Mouse (Mus musculus) embryonic facial prominence, embryonic 15.5 days (tissue): ENCODE measurements at regions not wholly inside any gene's neighbourhood (a gene's known extent, or its start where the extent isn't known, plus 50 kb on each side); places are given as distances from the start of the nearest gene placed in this dataset.

Experiments used
- ATAC-seq: fragments of 200-750 bp; cut with Nextera tagmentation; 2 replicates; pipeline ENCODE4 v1.8.0; 2017; ENCODE audit warnings: low read depth, moderate TSS enrichment; ENCODE audit not compliant: insufficient number of reproducible peaks, low FRiP score, low TSS enrichment
- H3K27ac ChIP-seq: fragments of 300-500 bp; sonication (generic); replicated peaks from 2 replicates; pipeline ENCODE4 v1.5.1; 2015; ENCODE audit warnings: mild to moderate bottlenecking, inconsistent platforms
- H3K27me3 ChIP-seq: fragments of 300-500 bp; sonication (generic); 2 replicates; pipeline ENCODE4 v1.6.1; 2015; ENCODE audit warnings: inconsistent platforms
- H3K36me3 ChIP-seq: fragments of 300-500 bp; sonication (generic); 2 replicates; pipeline ENCODE4 v1.6.1; 2015; ENCODE audit warnings: mild to moderate bottlenecking, inconsistent platforms
- H3K4me1 ChIP-seq: fragments of 300-500 bp; sonication (generic); 2 replicates; pipeline ENCODE4 v1.6.1; 2015; ENCODE audit warnings: inconsistent platforms
- H3K4me2 ChIP-seq: fragments of 300-500 bp; sonication (generic); replicated peaks from 2 replicates; pipeline ENCODE4 v1.6.1; 2015; ENCODE audit warnings: mild to moderate bottlenecking, inconsistent platforms
- H3K4me3 ChIP-seq: fragments of 300-500 bp; sonication (generic); replicated peaks from 2 replicates; pipeline ENCODE4 v1.5.1; 2015; ENCODE audit warnings: mild to moderate bottlenecking, inconsistent platforms
- H3K9ac ChIP-seq: fragments of 300-500 bp; sonication (generic); 2 replicates; pipeline ENCODE4 v1.6.1; 2015; ENCODE audit warnings: inconsistent platforms
- H3K9me3 ChIP-seq: fragments of 300-500 bp; sonication (generic); replicated peaks from 2 replicates; pipeline ENCODE4 v1.6.1; 2016; ENCODE audit warnings: inconsistent platforms
- WGBS: fragments of 180-500 bp; shearing (Covaris S2); methylation state at CpG from one replicate; pipeline ENCODE4 v1.1.7; 2015; 5-methylcytosine and 5-hydroxymethylcytosine counted together

DNA sequence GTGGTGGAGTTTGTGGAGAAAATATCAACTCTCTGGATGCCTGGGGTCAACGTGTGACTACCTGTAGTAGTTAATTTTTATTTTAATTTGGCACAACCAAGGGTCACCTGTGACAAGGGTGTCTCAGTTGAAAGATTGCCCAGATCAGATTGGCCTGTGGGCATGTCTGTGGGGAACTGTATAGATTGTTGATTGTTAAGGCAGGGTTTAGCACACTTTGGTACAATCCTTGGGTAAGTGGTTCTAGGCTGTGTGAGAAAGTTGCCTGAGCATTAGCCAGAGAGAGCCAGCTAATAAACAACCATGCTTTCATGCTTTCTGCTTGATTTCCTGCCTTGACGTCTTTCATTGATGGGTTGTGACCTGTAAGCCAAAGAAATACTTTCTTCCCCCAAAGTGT is 229.3 kb downstream of the Tex36 start:
- Histone ChIP-seq H3K27ac (no peak overlapping the region), H3K4me1 (no peaks in the 10 kb centered on the region), H3K9me3 (no peaks in the 10 kb centered on the region), H3K36me3 (no peaks in the 10 kb centered on the region), H3K4me2 (no peak overlapping the region), H3K4me3 (no peak overlapping the region), H3K27me3 (no peaks in the 10 kb centered on the region), H3K9ac (no peak overlapping the region)
- WGBS, result 48% methylated on average over 2 of the region's 2 CpGs
- ATAC-seq, result no peak

DNA sequence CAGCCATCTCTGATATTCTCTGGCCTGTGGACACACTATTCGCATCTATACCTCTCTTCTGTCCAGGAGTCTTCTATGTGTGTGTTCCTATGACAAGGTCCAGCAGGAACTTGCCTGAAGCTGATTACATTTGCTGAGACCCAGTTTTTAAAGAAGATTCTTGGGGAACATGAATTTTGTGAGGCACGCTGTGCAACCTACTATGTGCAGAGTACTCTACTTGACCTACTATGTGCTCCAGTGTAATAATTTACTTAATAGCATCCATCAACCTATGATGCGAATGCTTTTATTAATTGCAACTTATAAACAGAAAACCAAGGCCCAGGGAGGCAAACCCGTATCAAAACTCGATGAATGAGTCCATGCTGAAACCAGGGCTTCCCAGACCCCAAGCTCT is 231.4 kb downstream of the Tex36 start:
- 90% methylated on average over 5 of the region's 5 CpGs for WGBS
- H3K36me3 ChIP-seq, result no peaks in the 10 kb centered on the region
- no peak for ATAC-seq
- H3K4me1 ChIP-seq, result no peaks in the 10 kb centered on the region
- H3K9me3 ChIP-seq, result no peaks in the 10 kb centered on the region
- no peaks in the 10 kb centered on the region for H3K27me3 ChIP-seq
- H3K27ac ChIP-seq, result no peak overlapping the region
- no peak overlapping the region for H3K4me3 ChIP-seq
- no peak overlapping the region for H3K9ac ChIP-seq
- no peak overlapping the region for H3K4me2 ChIP-seq

DNA sequence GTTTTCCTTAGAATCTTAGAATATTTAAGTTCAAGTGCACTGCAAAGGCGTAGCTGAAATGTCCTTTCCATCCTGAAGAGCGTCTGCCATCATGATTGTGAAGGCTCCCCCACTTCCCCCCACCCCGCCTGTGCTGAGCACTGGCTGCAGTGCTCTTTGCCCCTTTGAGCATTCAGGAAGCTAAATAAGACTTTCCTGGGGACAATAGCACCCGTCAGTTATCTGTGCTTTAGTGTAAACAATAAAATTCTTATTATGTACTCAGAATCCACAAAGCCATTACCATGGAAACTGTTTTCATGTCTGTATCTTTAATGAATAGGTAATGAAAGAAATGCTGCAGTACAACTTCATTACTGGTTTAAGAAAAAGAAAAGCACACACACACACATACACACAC is 237.4 kb downstream of the Tex36 start:
- Histone ChIP-seq H3K4me3 (no peak overlapping the region), H3K9ac (no peak overlapping the region), H3K4me1 (no peaks in the 10 kb centered on the region), H3K27me3 (no peaks in the 10 kb centered on the region), H3K36me3 (no peaks in the 10 kb centered on the region), H3K4me2 (no peak overlapping the region), H3K27ac (no peak overlapping the region), H3K9me3 (no peaks in the 10 kb centered on the region)
- WGBS, result 51% methylated on average over 4 of the region's 4 CpGs
- no peak for ATAC-seq

DNA sequence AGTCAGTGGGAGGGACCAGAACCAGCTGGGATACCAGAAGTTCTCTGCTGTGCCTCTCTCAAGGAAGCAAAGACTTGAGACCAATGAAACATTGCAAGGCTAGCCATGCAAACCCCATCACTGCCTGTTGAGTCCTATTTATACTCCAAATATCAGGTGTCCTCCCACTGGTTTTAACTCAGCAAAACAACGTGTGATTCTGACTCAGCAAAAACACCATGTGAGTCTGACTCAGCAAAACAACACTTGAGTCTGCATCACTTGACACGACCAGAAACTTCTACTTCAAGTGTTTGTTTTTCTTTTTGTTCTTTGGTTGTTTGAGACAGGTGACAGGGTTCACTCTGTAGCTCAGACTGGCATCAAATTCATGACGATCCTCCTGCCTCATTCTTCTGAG is 204.6 kb upstream of the Ctbp2 start:
- 57% methylated on average over 3 of the region's 3 CpGs for WGBS
- H3K9ac ChIP-seq, result no peak overlapping the region
- no peak overlapping the region for H3K4me3 ChIP-seq
- no peaks in the 10 kb centered on the region for H3K36me3 ChIP-seq
- no peak overlapping the region for H3K4me2 ChIP-seq
- no peaks in the 10 kb centered on the region for H3K4me1 ChIP-seq
- H3K27me3 ChIP-seq, result no peaks in the 10 kb centered on the region
- ATAC-seq, result no peak
- H3K27ac ChIP-seq, result no peak overlapping the region
- H3K9me3 ChIP-seq, result no peaks in the 10 kb centered on the region

DNA sequence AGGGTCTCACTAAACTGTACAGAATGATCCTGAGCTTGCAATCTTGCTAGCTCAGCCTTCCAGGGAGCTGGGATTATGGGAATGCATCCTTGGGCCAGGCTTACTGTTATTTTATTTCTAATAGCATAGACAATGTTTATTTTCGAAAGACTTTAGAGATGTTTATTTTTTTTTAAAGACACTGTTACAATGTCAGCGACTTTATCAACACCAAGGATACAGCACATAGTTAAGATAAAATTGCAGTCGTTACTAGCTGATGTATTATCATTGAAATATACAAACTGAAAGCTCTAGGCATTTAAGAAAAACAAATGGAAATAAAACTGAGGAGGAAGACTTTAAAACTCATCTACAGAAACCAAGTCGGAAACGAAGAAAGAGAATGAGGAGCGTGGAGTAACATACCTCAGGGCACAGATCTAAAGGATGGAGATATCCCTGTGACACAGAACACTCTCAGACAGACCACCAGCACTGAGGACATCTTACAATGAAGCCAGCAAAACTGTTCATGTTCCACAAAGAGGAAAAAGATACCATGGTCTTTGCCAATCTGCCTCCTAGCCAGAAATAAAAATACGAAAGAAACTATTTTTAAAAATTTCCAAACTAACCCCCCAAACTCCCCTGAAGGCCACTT is 201.5 kb upstream of the Ctbp2 start:
- Histone ChIP-seq H3K4me2 (no peak overlapping the region), H3K9ac (no peak overlapping the region), H3K27me3 (no peaks in the 10 kb centered on the region), H3K9me3 (no peaks in the 10 kb centered on the region), H3K4me1 (no peaks in the 10 kb centered on the region), H3K27ac (no peak overlapping the region), H3K4me3 (no peak overlapping the region), H3K36me3 (no peaks in the 10 kb centered on the region)
- ATAC-seq, result no peak
- WGBS, result 81% methylated on average over 7 of the region's 7 CpGs

DNA sequence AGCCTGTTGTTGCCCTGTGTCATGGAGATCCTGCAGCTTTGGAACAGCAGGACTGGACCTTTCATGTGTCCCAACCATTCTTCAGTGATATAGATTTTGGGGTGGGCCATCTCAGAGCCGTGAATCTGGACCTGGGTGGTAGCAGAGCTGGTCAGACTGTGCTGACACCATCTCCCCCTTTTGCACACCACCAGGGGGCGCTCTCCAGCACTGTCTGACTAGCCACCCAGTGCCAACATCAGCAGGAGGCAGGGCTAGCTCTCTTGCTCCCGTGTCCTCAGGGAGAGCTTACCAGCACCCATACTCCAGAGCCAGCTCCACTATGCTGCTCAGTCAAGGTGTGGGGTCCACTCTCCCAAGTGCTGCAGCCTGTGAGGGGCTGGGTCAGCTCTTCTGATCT is 199.8 kb upstream of the Ctbp2 start:
- 72% methylated on average over 3 of the region's 3 CpGs for WGBS

DNA sequence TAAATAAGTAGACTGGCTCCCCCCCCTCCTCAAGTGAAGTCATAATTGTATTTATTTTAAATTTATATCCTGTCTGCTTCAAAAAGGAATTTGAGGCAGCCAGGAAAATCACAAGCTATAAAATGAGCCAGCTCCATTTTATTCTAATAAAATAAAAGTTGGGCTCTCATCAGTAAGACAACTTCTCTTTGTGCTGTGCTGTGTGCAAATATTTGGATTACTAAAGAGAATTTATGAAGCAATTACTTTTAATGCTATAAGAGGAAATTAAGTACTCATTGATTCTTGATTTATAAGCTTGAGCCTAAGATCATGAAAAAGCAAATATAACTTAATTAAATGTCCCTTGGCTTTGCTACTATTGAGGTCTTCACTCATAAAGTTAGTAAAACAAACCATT is 193.4 kb upstream of the Ctbp2 start:
- no peaks in the 10 kb centered on the region for H3K36me3 ChIP-seq
- H3K27me3 ChIP-seq, result no peaks in the 10 kb centered on the region
- no peak for ATAC-seq
- no peaks in the 10 kb centered on the region for H3K4me1 ChIP-seq
- H3K27ac ChIP-seq, result no peak overlapping the region
- no peaks in the 10 kb centered on the region for H3K9me3 ChIP-seq
- H3K4me2 ChIP-seq, result no peak overlapping the region
- no peak overlapping the region for H3K9ac ChIP-seq
- no peak overlapping the region for H3K4me3 ChIP-seq

More for the DNA sequence above, 199.8 kb upstream of the Ctbp2 start:
- Histone ChIP-seq H3K27me3 (no peaks in the 10 kb centered on the region), H3K9ac (no peak overlapping the region), H3K27ac (no peak overlapping the region), H3K4me1 (no peaks in the 10 kb centered on the region), H3K4me3 (no peak overlapping the region), H3K4me2 (no peak overlapping the region), H3K36me3 (no peaks in the 10 kb centered on the region), H3K9me3 (no peaks in the 10 kb centered on the region)
- no peak for ATAC-seq

DNA sequence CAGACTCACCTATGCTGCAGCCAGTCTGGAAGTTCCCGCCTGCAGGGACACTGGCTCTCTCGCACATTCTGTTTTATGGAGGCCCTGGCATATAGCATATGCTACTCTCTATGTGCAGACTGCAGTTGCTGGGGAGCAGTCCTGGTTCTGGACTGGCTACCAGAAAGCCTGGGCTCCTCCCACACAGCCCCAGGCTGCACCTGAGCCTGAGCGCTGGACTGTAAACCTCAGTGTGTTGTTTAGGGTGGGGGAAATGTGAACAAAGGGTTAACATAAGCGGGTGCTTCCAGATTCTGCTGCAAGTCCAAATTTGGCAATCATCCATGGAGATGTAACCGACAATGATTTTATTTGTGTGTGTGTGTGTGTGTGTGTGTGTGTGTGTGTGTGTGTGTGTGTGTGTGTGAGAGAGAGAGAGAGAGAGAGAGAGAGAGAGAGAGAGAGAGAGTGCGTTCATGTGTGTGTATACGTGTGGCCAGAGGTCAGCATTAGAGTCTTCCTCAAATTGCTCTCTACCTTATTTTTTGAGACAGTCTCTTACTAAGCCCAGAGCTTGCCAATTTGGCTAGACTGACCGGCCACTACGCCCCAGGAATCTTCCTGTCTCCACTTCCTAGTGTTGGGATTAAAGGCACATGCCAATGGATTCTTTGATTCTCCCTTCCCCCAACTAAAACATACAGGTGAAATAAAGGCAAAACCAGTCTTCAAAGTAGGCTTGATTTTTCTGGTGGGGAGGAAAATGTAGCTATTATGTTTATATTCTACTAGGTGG is 192.7 kb upstream of the Ctbp2 start:
- 38% methylated on average over 9 of the region's 9 CpGs for WGBS
- no peaks in the 10 kb centered on the region for H3K36me3 ChIP-seq
- no peak for ATAC-seq
- H3K4me1 ChIP-seq, result no peaks in the 10 kb centered on the region
- no peaks in the 10 kb centered on the region for H3K9me3 ChIP-seq
- H3K9ac ChIP-seq, result no peak overlapping the region
- H3K4me2 ChIP-seq, result no peak overlapping the region
- no peak overlapping the region for H3K4me3 ChIP-seq
- H3K27me3 ChIP-seq, result no peaks in the 10 kb centered on the region
- no peak overlapping the region for H3K27ac ChIP-seq

DNA sequence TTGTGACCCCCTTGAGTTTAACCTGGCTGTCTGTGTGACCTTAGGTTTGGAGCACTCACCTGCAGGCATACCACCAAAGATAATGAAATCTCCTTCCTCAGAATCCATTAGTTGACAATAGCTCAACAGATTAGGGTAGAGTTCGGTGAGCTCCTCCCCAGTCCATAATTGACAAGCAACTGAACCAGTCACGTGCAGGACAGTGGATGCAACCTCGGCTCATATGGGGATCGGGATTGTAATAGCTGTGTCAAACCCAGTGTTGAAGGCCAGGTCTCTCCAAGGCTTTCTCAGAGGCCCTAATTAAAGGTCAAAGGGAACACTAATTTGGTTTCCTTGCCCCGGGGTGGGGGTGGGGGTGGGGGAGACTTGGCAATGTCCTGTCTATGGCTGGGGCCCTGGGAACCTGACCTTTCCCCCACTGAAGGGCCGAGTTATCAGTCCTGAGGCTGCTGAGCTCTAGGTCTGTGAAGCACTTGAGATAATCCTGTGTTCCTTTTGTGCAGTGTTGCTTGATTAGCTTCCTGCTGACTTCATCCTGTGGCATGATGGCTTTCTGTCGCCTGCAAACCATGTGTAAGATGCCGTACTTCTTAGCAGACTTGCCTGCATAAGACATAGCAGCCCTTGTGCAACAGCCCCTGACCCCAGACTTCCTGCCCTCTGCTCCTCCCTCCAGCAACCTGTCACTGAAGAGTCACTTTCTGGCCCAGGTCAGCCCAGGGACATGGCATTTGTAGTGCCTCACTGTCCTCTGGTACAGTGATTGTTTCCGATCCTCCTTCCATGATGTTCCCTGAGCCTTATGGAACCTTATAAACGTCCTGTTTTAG is 191.3 kb upstream of the Ctbp2 start:
- no peaks in the 10 kb centered on the region for H3K27me3 ChIP-seq
- H3K36me3 ChIP-seq, result no peaks in the 10 kb centered on the region
- no peak for ATAC-seq
- no peaks in the 10 kb centered on the region for H3K9me3 ChIP-seq
- H3K4me2 ChIP-seq, result no peak overlapping the region
- H3K9ac ChIP-seq, result no peak overlapping the region
- H3K4me1 ChIP-seq, result no peaks in the 10 kb centered on the region
- no peak overlapping the region for H3K4me3 ChIP-seq
- WGBS, result 34% methylated on average over 10 of the region's 10 CpGs
- H3K27ac ChIP-seq, result no peak overlapping the region

DNA sequence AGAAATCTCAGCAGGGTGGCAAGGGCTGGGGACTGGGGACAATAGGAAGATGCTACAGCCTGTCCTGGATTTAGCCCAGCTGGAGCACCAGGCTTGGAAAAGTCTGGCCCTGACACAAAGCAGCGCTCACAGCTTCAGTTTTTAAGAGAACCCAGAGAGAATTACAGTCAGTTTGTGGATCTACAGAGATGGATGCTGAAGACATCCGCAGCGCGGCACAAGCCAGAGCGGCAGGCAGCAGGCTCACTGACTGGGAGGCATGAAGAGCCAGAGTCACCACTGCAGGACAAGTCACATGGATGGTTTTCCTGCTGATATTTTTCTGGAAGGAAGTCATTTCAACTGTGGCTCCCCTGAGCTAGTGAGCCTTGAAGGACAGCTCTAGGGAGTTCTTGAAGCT is 189.0 kb upstream of the Ctbp2 start:
- no peak for ATAC-seq
- H3K4me2 ChIP-seq, result no peak overlapping the region
- no peak overlapping the region for H3K4me3 ChIP-seq
- no peak overlapping the region for H3K9ac ChIP-seq
- no peaks in the 10 kb centered on the region for H3K4me1 ChIP-seq
- H3K9me3 ChIP-seq, result no peaks in the 10 kb centered on the region
- no peaks in the 10 kb centered on the region for H3K27me3 ChIP-seq
- H3K27ac ChIP-seq, result no peak overlapping the region
- no peaks in the 10 kb centered on the region for H3K36me3 ChIP-seq
- WGBS, result 39% methylated on average over 5 of the region's 5 CpGs

DNA sequence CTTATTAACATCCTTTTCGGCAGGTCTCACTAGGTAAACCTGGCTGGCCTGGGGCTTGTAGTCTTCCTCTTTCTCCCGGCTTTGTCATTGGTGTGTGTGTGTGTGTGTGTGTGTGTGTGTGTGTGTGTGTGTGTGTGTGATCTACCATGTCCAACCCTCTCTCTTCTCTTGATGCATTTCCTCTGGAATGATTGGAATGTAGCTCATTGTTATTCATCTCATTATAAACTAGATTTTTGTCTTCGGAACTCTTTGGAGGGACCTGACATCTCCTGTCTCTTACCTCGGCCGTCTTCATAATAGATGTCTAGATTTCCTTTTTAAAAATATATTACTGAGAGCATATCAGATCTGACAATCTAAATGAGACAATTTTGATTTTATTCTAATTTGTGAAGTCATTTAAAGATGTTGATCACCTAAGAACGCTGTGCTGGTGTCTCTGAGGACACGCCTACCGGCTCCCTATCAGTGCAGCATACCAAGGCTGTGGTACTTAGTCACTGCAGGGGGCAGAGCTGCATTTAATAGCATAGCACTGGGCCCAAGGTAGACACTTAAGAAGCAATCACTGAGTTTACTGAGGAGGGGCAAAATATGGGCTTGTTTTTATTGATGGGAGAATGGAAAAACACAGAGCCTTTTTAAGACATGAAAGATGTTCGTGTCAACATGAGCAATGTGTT is 187.1 kb upstream of the Ctbp2 start:
- Histone ChIP-seq H3K9ac (no peak overlapping the region), H3K27me3 (no peaks in the 10 kb centered on the region), H3K4me2 (no peak overlapping the region), H3K9me3 (no peaks in the 10 kb centered on the region), H3K27ac (no peak overlapping the region), H3K36me3 (no peaks in the 10 kb centered on the region), H3K4me3 (no peak overlapping the region), H3K4me1 (no peaks in the 10 kb centered on the region)
- no peak for ATAC-seq
- WGBS, result 43% methylated on average over 9 of the region's 9 CpGs
